Comparison of ENCODE assay signal across 8 mouse cellular contexts in genomic region chr14:101378965-101379662, GRCm38 (mm10).
DNase-seq lines count a peak whose midpoint lies in the region; ATAC-seq and TF ChIP-seq lines count a peak whose summit lies in the region.

No protein-coding gene starts in this region.

- peak; percentile 18 to 19 for DNase-seq in B cell, adult 2 months
- DNase-seq in liver = peak; percentile 52
- peak; percentile 86 for DNase-seq in neural tube, embryonic 10.5 days (ENCODE audit: extremely low spot score, low spot score)
- peak; percentile 62 for DNase-seq in testis, postnatal 14 days (ENCODE audit: low spot score)

- TF ChIP-seq CTCF in bone marrow macrophage, adult 2 months (IDR thresholded peaks at IDR 0.05; ENCODE audit: low read depth, low read length) = peak; percentile 96
- peak; percentile 93 for TF ChIP-seq CTCF in embryonic fibroblast, embryonic 13.5 days (IDR thresholded peaks at IDR 0.05; ENCODE audit: borderline replicate concordance, insufficient read depth, low read length)

- H3K9ac ChIP-seq in heart, embryonic 12.5 days = no peak overlapping the region
- no peak overlapping the region for H3K9ac ChIP-seq in kidney, embryonic 16.5 days (replicated peaks; ENCODE audit: low read length)

- H3K4me3 ChIP-seq in bone marrow macrophage, adult 2 months (ENCODE audit: insufficient read depth, low read length) = no peak overlapping the region
- H3K4me3 ChIP-seq in embryonic fibroblast, embryonic 13.5 days (ENCODE audit: insufficient read depth, low read length) = no peak overlapping the region
- peak overlapping the region; percentile 13; the same call in 1 of the 2 replicates for H3K4me3 ChIP-seq in heart, embryonic 12.5 days
- peak overlapping the region; percentile 21 for H3K4me3 ChIP-seq in kidney, embryonic 16.5 days (ENCODE audit: low read length)

- TF ChIP-seq POLR2A in bone marrow macrophage, adult 2 months (IDR thresholded peaks at IDR 0.05; ENCODE audit: borderline replicate concordance, low read depth, low read length) = no peak
- no peak for TF ChIP-seq POLR2A in embryonic fibroblast, embryonic 13.5 days (IDR thresholded peaks at IDR 0.05; ENCODE audit: low read depth, low read length)

- 32% methylated on average over 21 of the region's 21 CpGs for WGBS in heart, embryonic 12.5 days
- 27% methylated on average over 21 of the region's 21 CpGs for WGBS in kidney, embryonic 16.5 days

- no peaks in the 10 kb centered on the region for H3K9me3 ChIP-seq in heart, embryonic 12.5 days (replicated peaks)
- no peaks in the 10 kb centered on the region for H3K9me3 ChIP-seq in kidney, embryonic 16.5 days (ENCODE audit: low read length)

- peaks cover 4% of the 10 kb centered on the region for H3K27me3 ChIP-seq in heart, embryonic 12.5 days (replicated peaks)
- H3K27me3 ChIP-seq in kidney, embryonic 16.5 days (ENCODE audit: insufficient read depth, low read length) = no peaks in the 10 kb centered on the region

- no peaks in the 10 kb centered on the region for H3K4me1 ChIP-seq in bone marrow macrophage, adult 2 months (ENCODE audit: control insufficient read depth, insufficient read depth, low read length)
- H3K4me1 ChIP-seq in embryonic fibroblast, embryonic 13.5 days (ENCODE audit: control insufficient read depth, insufficient read depth, low read length) = peaks cover 10% of the 10 kb centered on the region; the same call in 1 of the 2 replicates
- H3K4me1 ChIP-seq in heart, embryonic 12.5 days (replicated peaks) = peaks cover 25% of the 10 kb centered on the region
- H3K4me1 ChIP-seq in kidney, embryonic 16.5 days (ENCODE audit: insufficient read depth, low read length) = no peaks in the 10 kb centered on the region

- H3K4me2 ChIP-seq in heart, embryonic 12.5 days = peak overlapping the region; percentile 56
- peak overlapping the region; percentile 50 for H3K4me2 ChIP-seq in kidney, embryonic 16.5 days (replicated peaks; ENCODE audit: low read depth, low read length)

- no peaks in the 10 kb centered on the region for H3K36me3 ChIP-seq in heart, embryonic 12.5 days
- H3K36me3 ChIP-seq in kidney, embryonic 16.5 days (ENCODE audit: insufficient read depth, low read length) = no peaks in the 10 kb centered on the region

- H3K27ac ChIP-seq in bone marrow macrophage, adult 2 months (ENCODE audit: insufficient read depth, low read depth, low read length) = no peak overlapping the region
- H3K27ac ChIP-seq in embryonic fibroblast, embryonic 13.5 days (ENCODE audit: insufficient read depth, low read length) = no peak overlapping the region
- H3K27ac ChIP-seq in heart, embryonic 12.5 days (ENCODE audit: poor library complexity, severe bottlenecking) = no peak overlapping the region
- no peak overlapping the region for H3K27ac ChIP-seq in kidney, embryonic 16.5 days (ENCODE audit: low read length)

- no peak; the same call in 1 of the 2 replicates for ATAC-seq in heart, embryonic 12.5 days (ENCODE audit: insufficient number of reproducible peaks, low FRiP score)
- peak; percentile 85; the same call in 1 of the 2 replicates for ATAC-seq in kidney, embryonic 16.5 days (ENCODE audit: low FRiP score, low TSS enrichment)

Comparison
In these comparisons a context has a peak if more than half of its experiments do, and no peak if none do; other contexts are left out.
1. DNase-seq: peak in every context shown above with its lines; median percentile 86 in neural tube, embryonic 10.5 days; 62 in testis, postnatal 14 days; 52 in liver; 18 in B cell, adult 2 months.
2. H3K4me3 ChIP-seq: peak in heart, embryonic 12.5 days (single experiment) and kidney, embryonic 16.5 days (single experiment); none in bone marrow macrophage, adult 2 months (single experiment) and embryonic fibroblast, embryonic 13.5 days (single experiment).